Mouse (Mus musculus) midbrain, postnatal 0 days (tissue): ENCODE data around the gene Tmem233. TPM values are rescaled to one million over a fixed set of nuclear protein-coding genes. Genes with fewer than 3 reads are reported as not detected.

Source experiments
- ATAC-seq: fragments of 200-750 bp; cut with Nextera tagmentation; 2 replicates; pipeline ENCODE4 v1.8.0; 2017; ENCODE audit warnings: moderate number of reproducible peaks, mild to moderate bottlenecking, moderate TSS enrichment, moderate library complexity; ENCODE audit not compliant: low FRiP score
- DNase-seq: peaks from one replicate; pipeline ENCODE4 v3.0.0-alpha.2; 2015; ENCODE audit warnings: low spot score
- H3K27ac ChIP-seq: fragments of 300-500 bp; sonication (generic); 2 replicates; pipeline ENCODE4 v1.5.1; 2014; ENCODE audit warnings: low read depth, mild to moderate bottlenecking, low read length, mixed read lengths
- H3K27me3 ChIP-seq: fragments of 300-500 bp; sonication (generic); 2 replicates; pipeline ENCODE4 v1.6.1; 2014; ENCODE audit warnings: low read length, control low read depth, mixed read lengths; ENCODE audit not compliant: insufficient read depth
- H3K36me3 ChIP-seq: fragments of 300-500 bp; sonication (generic); 2 replicates; pipeline ENCODE4 v1.6.1; 2014; ENCODE audit warnings: low read length, control low read depth, mixed read lengths; ENCODE audit not compliant: insufficient read depth
- H3K4me1 ChIP-seq: fragments of 300-500 bp; sonication (generic); 2 replicates; pipeline ENCODE4 v1.6.1; 2014; ENCODE audit warnings: mild to moderate bottlenecking, control low read depth, antibody characterized with exemption, low read length, mixed read lengths; ENCODE audit not compliant: insufficient read depth
- H3K4me2 ChIP-seq: fragments of 300-500 bp; sonication (generic); 2 replicates; pipeline ENCODE4 v1.6.1; 2014; ENCODE audit warnings: low read depth, mild to moderate bottlenecking, low read length, mixed read lengths; ENCODE audit not compliant: poor library complexity, severe bottlenecking
- H3K4me3 ChIP-seq: fragments of 300-500 bp; sonication (generic); 2 replicates; pipeline ENCODE4 v1.5.1; 2014; ENCODE audit warnings: low read depth, mild to moderate bottlenecking, low read length, moderate library complexity
- H3K9ac ChIP-seq: fragments of 300-500 bp; sonication (generic); replicated peaks from 2 replicates; pipeline ENCODE4 v1.6.1; 2014; ENCODE audit warnings: mild to moderate bottlenecking, low read length, moderate library complexity, mixed read lengths; ENCODE audit not compliant: poor library complexity, severe bottlenecking
- H3K9me3 ChIP-seq: fragments of 300-500 bp; sonication (generic); 2 replicates; pipeline ENCODE4 v1.6.1; 2016; ENCODE audit warnings: low read length, control low read depth
- CTCF ChIP-seq: IDR thresholded peaks from 2 replicates; pipeline ENCODE4 v1.5.1; 2016; ENCODE audit warnings: antibody characterized with exemption, mild to moderate bottlenecking
- WGBS: fragments of 180-500 bp; shearing (Covaris S2); extraction: QIAGEN DNeasy Blood & Tissue Kit; methylation state at CpG from one replicate; pipeline ENCODE4 v1.1.7; 2014; 5-methylcytosine and 5-hydroxymethylcytosine counted together
- polyA plus RNA-seq: library from polyadenylated mRNA; unstranded; fragments of >200 nt; fragmentation: Nextera tagmentation; extraction: Ambion mirVana; gene quantifications from 2 replicates; pipeline ENCODE4 v1.2.1, GENCODE M21; 2015
- total RNA-seq: library from RNA; depleted of rRNA; stranded (reverse); fragments of >200 nt; gene quantifications from 2 replicates; pipeline ENCODE4 v1.2.3, GENCODE M21; 2014

Gene Tmem233
- total and polyA plus RNA-seq, 2 experiments from 2014 or later = not detected

DNA sequence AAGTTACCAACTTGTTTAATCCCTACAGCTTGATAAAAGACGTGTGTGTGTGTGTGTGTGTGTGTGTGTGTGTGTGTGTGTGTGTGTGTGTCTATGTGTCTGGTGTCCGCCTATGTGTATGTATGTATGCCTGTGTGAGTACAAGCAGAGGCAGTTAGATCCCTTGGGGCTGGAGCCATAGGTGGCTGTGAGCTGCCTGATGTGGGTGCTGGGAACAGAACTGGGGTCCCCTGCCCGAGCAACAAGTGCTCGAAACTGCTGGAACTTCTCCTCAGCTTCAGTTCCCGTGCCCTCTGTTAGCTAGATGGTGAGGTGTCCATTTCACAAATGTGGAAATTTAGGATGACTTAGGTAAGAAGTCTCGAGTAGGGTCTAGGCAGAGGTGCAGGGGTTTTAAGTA lies 1.2 kb upstream of the Tmem233 start:
- Histone ChIP-seq H3K9ac (no peak overlapping the region), H3K9me3 (no peaks in the 10 kb centered on the region), H3K4me2 (no peak overlapping the region), H3K4me3 (no peak overlapping the region), H3K27me3 (peaks cover 16% of the 10 kb centered on the region), H3K4me1 (0 out of 2 replicates have a peak, but pooled peaks cover 2% of the 10 kb centered on the region), H3K36me3 (no peaks in the 10 kb centered on the region), H3K27ac (no peak overlapping the region)
- DNase-seq (no peak), ATAC-seq (no peak)
- TF ChIP-seq CTCF = no peak
- WGBS = 93% methylated on average over 6 of the region's 6 CpGs

DNA sequence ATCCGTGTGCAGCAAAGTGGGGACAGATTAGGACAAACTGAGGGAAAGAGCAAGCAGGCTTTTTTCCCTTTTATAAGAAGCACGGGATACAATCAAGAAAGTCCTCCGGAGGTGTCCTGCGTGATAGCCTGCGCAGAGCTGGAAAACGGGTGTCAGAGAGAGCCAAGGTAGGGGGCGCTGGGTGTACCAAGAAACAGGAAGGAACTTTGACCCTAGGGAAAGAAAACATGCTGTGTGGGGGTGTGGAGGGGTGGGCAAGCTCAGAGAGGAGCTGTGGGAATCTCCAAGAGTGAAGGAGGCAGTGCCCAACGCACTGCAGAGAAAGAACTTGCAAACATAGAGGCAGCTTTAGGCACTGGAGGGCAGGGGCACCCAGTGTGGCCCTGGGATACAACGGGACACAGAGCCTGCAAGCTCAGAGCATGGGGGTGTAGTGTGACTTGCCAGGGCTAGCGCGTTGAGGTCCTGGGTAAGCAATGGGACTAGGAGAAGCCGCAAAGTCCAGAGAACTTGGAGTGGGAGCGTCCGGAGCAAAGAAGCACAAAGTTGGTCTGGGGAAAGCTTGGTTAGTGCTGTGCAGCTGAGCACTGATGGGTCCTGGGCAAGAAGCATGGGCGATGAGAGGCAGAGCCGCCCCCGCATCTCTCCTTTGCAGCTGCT lies 673 bp downstream of the Tmem233 start:
- Histone ChIP-seq H3K4me2 (no peak overlapping the region), H3K4me1 (0 out of 2 replicates have a peak, but pooled peaks cover 2% of the 10 kb centered on the region), H3K9me3 (no peaks in the 10 kb centered on the region), H3K27ac (no peak overlapping the region), H3K27me3 (peaks cover 16% of the 10 kb centered on the region), H3K36me3 (no peaks in the 10 kb centered on the region), H3K4me3 (no peak overlapping the region), H3K9ac (no peak overlapping the region)
- DNase-seq (no peak), ATAC-seq (no peak)
- WGBS = 45% methylated on average over 17 of the region's 17 CpGs
- no peak for TF ChIP-seq CTCF

DNA sequence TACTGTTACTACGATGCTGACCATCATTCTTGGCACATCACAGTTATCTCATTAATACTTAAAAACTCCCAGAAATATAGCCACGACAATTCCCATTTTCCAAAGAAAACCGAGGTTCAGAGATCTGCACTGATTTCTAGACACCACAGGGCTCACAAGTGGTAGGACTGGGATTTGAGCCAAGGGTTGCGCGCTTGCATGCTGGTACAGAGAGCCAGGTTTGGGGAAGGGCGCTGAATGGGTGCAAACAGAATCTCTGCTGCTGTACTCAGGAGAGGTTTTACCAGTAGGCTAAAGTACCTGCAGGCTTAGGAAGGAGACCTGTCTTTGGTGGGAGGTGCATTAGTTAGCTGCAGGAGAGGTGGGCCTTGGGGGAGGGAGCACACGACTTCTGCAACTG lies 1.4 kb downstream of the Tmem233 start:
- Histone ChIP-seq H3K9me3 (no peaks in the 10 kb centered on the region), H3K27ac (no peak overlapping the region), H3K9ac (no peak overlapping the region), H3K36me3 (no peaks in the 10 kb centered on the region), H3K4me3 (no peak overlapping the region), H3K4me2 (no peak overlapping the region), H3K27me3 (peaks cover 16% of the 10 kb centered on the region), H3K4me1 (0 out of 2 replicates have a peak, but pooled peaks cover 2% of the 10 kb centered on the region)
- ATAC-seq (no peak), DNase-seq (no peak)
- no peak for TF ChIP-seq CTCF
- 75% methylated on average over 7 of the region's 7 CpGs for WGBS

DNA sequence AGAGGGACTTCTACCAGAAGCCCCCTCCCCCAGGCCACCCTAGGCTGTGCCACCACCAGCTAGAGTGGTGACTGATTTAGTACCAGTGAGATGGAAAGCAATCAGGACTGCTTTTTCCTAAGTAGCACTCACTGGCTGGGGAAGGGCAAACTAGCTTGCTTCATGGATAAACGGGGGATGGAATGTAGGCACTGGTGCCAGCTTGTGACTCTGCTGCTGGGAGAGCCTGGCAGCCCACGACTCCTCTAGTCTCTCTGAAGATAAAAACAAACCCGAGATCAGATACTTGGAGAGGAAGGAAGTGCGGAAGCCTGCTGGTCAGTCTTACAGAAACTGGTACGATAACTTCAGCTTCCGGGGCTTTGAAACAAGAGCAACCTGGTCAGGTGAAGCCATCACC lies 2.3 kb downstream of the Tmem233 start:
- Histone ChIP-seq H3K36me3 (no peaks in the 10 kb centered on the region), H3K27ac (no peak overlapping the region), H3K4me3 (no peak overlapping the region), H3K4me1 (0 out of 2 replicates have a peak, but pooled peaks cover 2% of the 10 kb centered on the region), H3K27me3 (peaks cover 16% of the 10 kb centered on the region), H3K9ac (no peak overlapping the region), H3K9me3 (no peaks in the 10 kb centered on the region), H3K4me2 (no peak overlapping the region)
- ATAC-seq (no peak), DNase-seq (no peak)
- no peak for TF ChIP-seq CTCF
- WGBS = 67% methylated on average over 6 of the region's 6 CpGs

DNA sequence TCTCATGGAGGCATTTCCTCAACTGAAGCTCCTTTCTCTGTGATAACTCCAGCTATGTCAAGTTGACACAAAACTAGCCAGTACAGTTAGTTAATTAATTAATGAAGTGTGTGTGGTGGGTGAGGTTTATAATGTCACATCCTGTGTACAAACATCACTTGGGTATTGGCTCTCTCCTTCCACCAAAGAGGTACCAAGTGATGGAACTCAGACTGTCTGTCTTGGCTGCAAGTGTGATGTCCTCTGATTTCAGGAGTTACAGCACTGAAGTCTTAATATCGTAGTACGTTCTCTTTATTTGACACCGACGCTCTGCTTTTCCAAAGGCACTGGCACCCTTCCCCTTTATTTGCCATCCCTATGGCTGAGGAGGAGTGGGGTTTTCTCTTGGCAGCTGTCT lies 13.4 kb downstream of the Tmem233 start:
- no peaks in the 10 kb centered on the region for H3K9me3 ChIP-seq
- 94% methylated on average over 4 of the region's 4 CpGs for WGBS
- no peak overlapping the region for H3K4me3 ChIP-seq
- H3K4me2 ChIP-seq = no peak overlapping the region
- no peak overlapping the region for H3K27ac ChIP-seq
- H3K9ac ChIP-seq = no peak overlapping the region
- DNase-seq (no peak), ATAC-seq (no peak)
- TF ChIP-seq CTCF = no peak
- H3K36me3 ChIP-seq = no peaks in the 10 kb centered on the region
- H3K27me3 ChIP-seq = no peaks in the 10 kb centered on the region
- no peaks in the 10 kb centered on the region for H3K4me1 ChIP-seq

DNA sequence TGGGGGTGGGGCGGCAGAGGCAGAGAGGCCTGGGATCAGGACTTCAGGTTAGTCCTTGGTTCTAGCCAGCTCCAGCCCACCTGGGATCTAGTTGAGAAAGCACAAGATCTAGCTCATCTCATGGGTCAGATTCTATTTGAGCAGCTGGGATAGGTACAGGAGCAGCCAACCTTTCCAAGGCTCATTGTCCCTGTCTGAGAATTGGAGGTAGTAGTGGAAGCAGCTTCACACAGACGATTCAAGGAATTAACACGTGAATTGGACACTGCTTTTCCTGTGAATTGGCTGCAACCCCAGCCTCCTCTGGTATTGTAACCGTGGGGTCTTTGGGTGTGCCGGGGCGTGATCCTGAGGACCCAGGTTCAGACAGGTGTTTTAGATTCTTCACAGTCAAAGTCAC lies 30.2 kb downstream of the Tmem233 start:
- ATAC-seq (no peak), DNase-seq (no peak)
- Histone ChIP-seq H3K36me3 (no peaks in the 10 kb centered on the region), H3K4me1 (no peaks in the 10 kb centered on the region), H3K4me2 (no peak overlapping the region), H3K27ac (no peak overlapping the region), H3K27me3 (no peaks in the 10 kb centered on the region), H3K9ac (no peak overlapping the region), H3K9me3 (no peaks in the 10 kb centered on the region), H3K4me3 (no peak overlapping the region)
- no peak for TF ChIP-seq CTCF
- WGBS = 45% methylated on average over 6 of the region's 6 CpGs
